Mouse (Mus musculus) MN1 (cell line): Measurements from ENCODE around the gene Clba1.
A peak's percentile ranks its signal among the peaks of the same experiment; 100 is the strongest.

Experiments used
- DNase-seq: peaks from one replicate; pipeline ENCODE4 v3.0.0-alpha.2; 2016; ENCODE audit warnings: low spot score

Gene Clba1

GRCm38 (mm10) chr12:112808587-112809364 lies at the start of gene Clba1:
TSS of gene Clba1 (plus strand) at chr12:112808937.
- DNase-seq = peak; percentile 88

DNA sequence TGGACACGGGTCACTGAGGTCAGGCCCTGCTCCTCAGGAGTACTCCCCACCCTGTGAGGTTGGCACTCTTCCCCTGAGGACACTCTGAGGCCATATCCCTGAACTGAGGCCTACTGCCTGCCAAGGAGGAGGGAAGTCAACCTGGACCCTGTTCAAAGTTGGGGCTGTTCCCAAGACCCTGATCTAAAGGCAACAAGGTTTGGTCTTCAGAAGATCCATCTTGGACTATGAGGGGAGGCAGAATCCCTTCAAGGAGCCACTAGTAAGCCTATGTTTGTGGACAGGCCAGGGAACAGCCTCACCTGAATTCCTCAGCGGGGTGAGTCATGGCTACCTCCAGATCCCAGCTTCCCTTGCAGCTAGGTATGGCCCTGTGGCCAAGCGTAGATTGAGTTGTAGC lies 49.3 kb upstream of the Clba1 start:
- no peak for DNase-seq

DNA sequence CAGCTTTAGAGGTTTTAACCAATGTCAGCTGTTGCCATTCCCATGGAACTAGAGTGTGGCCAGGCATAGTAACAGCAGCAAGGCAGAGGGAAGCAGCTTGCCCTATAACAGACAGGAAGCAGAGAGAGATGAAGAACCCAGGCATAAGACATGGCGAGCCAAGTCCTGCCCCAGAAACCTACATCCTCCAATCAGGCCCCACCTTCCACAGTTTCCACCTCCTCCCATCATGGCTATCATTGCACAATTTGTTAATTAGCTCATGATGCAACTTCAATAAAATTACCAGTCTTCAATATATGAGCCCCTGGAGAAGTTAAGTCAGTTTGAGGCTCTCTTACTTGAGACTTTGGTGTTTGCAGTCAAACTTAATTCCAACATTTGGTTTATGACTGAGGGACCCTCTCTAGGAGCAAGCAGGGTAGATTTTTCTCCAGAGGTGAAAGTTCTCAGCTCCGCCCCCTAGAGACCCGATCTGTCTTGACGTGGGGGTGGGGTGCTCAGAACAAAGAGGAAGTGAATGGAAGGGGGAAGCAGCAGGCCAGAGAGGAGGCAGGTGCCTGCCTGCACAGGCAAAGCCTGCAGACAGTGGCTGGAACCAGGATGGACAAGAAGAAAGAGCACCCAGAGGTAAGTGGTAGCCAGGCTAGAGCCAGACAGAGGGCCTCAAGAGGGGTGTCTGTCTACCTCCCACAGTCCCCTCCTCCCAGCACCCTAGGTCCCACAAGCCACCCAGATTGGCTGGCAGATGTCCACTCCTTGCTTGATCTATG lies 48.4 kb upstream of the Clba1 start, which contains the start of gene Pld4:
TSS of gene Pld4 (plus strand) at position 502 of the 773 bp plus-strand sequence.
- no peak for DNase-seq

- no peak for DNase-seq
These were observed 47.3 kb upstream of the Clba1 start for GRCm38 (mm10) chr12:112761411-112761810.

DNA sequence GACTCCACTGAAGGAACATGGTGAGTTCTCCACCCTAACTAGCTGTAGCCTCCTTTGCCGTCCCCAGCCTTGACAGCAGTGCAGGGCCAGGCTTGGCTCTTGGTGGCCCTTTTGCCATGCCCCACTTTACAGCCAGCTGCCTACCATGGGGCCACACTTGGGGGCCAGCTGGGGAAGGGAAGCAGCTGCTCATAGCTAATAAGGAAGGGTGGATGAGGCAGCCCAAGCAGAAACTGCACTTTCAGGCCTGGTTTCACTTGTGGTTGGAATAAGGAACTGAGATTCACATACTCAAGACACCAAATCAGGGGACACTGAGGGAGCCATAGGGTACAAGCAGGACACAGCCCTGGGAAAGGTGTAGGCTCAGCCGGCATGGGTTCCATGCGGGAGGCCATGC lies 46.7 kb upstream of the Clba1 start:
- DNase-seq = no peak

- no peak for DNase-seq
These were observed 45.6 kb upstream of the Clba1 start for GRCm38 (mm10) chr12:112763176-112763575.

- DNase-seq = no peak
These were observed 44.6 kb upstream of the Clba1 start for GRCm38 (mm10) chr12:112764141-112764540.

GRCm38 (mm10) chr12:112764991-112765390 lies 43.7 kb upstream of the Clba1 start:
- no peak for DNase-seq

- DNase-seq = no peak
These were observed 42.2 kb upstream of the Clba1 start for GRCm38 (mm10) chr12:112766586-112766985.

DNA sequence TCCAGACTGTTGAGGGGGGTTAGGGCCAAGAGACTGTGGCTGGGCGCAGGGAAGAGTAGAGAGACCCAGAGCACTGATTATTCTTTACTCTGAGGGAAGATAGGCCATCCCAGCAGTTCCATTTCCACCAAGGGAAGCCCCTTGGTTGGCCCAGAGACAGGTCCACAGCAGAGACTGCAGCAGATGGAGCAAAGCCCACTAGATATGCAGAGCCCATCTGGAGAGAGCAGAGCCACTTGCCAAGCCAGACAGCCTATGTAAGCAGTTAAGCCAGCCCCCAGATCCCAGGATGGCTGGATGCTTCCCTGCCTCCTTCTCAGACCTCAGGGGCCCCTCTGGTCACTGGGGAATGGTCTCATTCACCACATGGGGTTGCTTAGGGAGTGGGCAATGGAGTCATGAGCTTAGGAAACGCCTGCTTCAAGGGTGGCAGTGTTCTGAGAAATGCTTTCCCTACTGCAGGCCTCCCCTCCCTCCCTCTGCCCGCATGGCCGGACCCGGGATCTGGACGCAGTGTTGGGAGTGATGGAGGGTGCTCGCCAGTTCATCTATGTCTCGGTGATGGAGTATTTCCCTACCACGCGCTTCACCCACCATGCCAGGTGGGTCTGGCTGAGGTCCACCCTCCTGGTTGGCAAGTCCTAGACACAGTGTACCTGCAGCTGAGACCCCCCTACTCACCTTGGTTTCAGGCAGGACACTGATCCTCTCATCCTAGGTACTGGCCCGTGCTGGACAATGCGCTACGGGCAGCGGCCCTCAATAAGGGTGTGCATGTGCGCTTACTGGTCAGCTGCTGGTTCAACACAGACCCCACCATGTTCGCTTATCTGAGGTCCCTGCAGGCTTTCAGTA lies 41.5 kb upstream of the Clba1 start:
- DNase-seq = no peak

DNA sequence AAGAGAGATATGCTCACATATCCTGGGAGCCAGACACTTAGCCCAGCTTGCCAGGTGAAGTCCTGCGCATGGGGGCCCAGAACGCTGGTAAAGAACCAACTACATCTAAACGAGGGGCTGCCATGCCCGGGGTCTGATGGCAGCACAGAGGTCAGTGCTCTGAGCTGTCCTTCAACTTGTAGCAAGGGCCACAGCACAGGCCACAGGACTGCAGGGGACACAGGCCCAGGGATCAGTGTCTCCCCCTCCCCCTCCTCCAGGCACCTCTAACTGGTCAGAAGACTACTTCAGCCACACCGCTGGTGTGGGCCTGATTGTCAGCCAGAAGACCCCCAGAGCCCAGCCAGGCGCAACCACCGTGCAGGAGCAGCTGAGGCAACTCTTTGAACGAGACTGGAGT lies 40.6 kb upstream of the Clba1 start:
- no peak for DNase-seq

DNA sequence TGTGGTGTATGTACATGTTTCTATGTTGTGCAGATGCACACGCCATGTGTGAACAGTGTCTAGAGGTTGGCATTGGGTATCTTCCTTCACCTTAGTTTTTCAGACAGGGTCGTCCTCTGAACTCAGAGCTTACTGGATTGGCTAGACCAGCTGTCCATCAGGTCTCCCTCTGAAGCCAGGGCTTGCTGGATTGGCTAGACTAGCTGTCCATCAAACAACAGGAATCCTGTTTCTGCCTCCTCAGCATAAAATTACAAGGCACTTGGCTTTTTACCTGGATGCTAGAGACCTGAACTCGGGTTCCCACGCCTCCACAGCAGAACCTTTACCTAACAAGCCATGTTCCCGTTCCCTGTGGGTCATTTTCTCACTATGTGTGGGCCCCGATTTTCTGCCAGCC lies 39.7 kb upstream of the Clba1 start:
- DNase-seq = no peak

DNA sequence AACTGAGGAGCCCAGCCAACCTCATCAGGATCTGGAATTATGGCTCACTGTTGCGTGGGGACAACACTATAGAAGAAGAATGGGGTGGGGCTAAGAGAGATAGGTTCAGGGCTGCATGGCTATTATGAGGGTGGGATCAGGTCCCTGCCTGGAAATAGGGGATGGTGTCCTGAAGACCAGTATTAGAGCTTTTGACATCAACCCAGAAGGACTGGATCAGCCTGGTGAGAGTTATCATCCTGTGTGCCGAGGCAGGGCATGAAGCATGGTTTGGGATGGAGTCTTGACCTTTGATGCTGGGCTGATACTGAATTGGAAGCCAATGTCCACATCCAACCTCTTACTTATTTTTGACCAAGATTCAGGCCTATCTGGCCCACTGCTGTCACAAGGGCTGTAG lies 39.0 kb upstream of the Clba1 start:
- no peak for DNase-seq

- DNase-seq = no peak
These were observed 38.3 kb upstream of the Clba1 start for GRCm38 (mm10) chr12:112770396-112770795.

GRCm38 (mm10) chr12:112772306-112772705 lies 36.4 kb upstream of the Clba1 start:
- no peak for DNase-seq

GRCm38 (mm10) chr12:112773366-112773765 lies 35.4 kb upstream of the Clba1 start:
- DNase-seq = no peak

DNA sequence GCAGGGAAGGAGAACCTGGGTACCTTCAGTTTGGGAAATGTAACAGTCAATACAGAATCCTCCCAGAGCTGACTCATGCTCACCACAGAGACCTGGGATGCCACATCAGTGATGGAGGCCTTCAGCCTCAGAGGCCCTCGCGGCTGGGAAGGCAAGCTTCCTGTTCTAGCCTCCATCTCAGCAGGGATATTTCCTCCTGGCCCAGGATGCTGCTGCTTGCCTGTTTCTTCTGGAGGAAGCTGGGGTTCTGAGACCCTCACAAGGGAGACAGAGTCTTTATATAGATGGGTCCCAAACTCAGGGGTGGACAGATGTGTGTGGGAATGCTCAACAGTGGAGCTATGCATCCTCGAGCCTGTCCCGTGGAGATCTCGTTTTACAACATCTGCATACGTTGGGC lies 34.7 kb upstream of the Clba1 start:
- no peak for DNase-seq

- no peak for DNase-seq
These were observed 34.3 kb upstream of the Clba1 start for GRCm38 (mm10) chr12:112774481-112774880.

DNA sequence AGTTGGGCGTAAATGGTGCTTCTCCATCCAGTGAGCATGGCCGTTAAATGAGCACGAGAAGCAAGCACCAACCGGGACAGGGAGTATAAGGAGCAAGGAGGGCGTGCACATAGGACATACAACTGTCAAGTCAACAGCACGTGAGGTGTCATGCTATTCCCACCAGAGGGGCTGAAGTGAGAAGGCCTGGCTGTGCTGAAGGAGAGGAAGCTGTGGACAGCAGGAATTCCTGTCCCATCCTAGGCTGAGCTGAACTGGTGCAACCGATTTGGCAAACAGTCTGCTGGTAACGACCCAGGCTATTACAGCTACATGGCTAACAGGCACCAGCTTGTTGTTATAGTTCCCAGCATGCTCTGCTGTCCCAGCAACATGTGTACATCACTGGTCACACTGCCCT lies 17.7 kb upstream of the Clba1 start:
- no peak for DNase-seq

DNA sequence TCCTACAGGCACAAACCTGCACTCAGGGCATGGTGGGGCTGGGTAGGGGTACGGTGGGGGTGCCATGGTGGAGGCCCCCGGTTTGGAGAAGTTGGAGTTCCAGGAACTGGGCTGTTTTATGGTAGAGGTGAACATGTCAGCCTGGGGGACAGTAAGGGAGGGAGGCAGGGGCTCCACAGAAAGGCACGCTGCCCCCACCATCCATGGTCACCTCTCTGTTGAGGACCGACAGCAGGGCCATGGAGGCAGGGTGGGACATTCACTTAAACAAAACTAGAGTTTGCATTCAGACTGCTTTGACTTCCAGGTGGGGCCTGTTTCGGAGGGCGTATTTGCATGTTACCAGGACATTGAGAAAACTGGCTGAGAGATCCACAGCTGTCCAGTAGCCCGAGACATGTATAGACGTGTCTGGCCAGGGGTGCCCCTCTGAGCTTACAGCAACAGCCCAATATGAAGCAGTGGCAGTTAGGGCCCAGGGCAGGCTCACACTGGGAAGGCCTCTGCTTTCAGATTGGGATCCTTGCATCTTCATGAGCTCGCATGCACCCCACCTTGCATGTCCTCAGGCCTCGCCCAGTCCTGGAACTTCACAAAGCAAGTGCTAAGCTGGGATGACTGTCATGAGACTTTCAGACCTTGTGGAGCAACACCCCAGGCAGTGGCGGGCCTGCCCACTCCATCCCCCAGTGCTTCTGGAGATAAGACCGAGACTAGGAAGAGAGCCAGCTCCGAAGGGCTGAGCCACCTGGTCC lies 15.0 kb upstream of the Clba1 start:
- peak; percentile 28 for DNase-seq

- no peak for DNase-seq
These were observed 14.4 kb upstream of the Clba1 start for GRCm38 (mm10) chr12:112794356-112794816.

DNA sequence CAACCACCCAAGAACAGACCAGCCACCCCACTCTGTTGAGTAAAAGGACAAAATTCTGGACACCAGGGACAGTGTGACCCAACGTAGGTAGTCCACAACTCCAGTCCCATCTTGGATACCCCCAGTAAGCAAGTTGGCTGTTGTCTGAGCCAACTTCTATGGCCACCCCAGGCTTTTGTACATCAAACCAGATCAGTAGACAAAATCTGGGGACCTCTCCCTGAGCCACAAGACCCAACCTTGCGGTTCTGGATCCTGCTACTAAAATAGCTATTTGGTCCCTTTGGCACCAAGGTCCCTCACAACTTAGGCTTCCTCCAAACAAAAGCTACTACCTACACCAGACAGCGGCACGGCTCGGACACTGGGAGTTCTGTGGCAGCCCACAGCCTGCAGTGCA lies 13.7 kb upstream of the Clba1 start:
- DNase-seq = no peak
